Mouse (Mus musculus) gastrocnemius, postnatal 36 days (tissue): ENCODE measurements around the gene F830045P16Rik. TPM values are rescaled to one million over a fixed set of nuclear protein-coding genes. Genes with fewer than 3 reads are reported as not detected.
"Not testable (repeated sequence)": the region's sequence is repeated elsewhere in the genome, so short reads cannot be mapped to it uniquely, and the experiment has no call there.

Experiments used
- DNase-seq, 2 experiments: peaks; one replicate each; pipeline ENCODE4 v3.0.0; 2022
- intact Hi-C: fragments of 180-260 bp; cut with DNase I; formaldehyde crosslinking; loops from one replicate; pipeline ENCODE4 v1.15.1; 2025
- total RNA-seq, 2 experiments: library from RNA; stranded (reverse); gene quantifications; 2 replicates each; pipeline ENCODE4 v1.2.3; 2021

Gene F830045P16Rik
- total RNA-seq, 2 experiments from 2014 or later: not detected

- no peak for DNase-seq
- intact Hi-C loops: no loop called here
These were observed 22.6 kb downstream of the F830045P16Rik start for GRCm38 (mm10) chr2:129513546-129514400.

GRCm38 (mm10) chr2:129512147-129512546, 24.3 kb downstream of the F830045P16Rik start:
- DNase-seq, intact Hi-C loops: not testable (repeated sequence)

GRCm38 (mm10) chr2:129502641-129503040, 33.8 kb downstream of the F830045P16Rik start:
- intact Hi-C loops: loop anchor here (5.0 kb wide), 5 partner anchors 50 to 370 kb away; partner anchors contain the start of gene Sirpa
- peak; percentile 15 to 63 for DNase-seq

GRCm38 (mm10) chr2:129489496-129490285, 46.7 kb downstream of the F830045P16Rik start:
- DNase-seq: no peak
- intact Hi-C loops: no loop called here

- no peak for DNase-seq
- intact Hi-C loops: no loop called here
These were observed 53.3 kb downstream of the F830045P16Rik start for GRCm38 (mm10) chr2:129483150-129483549.

GRCm38 (mm10) chr2:129471905-129472304, 64.5 kb downstream of the F830045P16Rik start:
- no peak for DNase-seq
- intact Hi-C loops: no loop called here

- DNase-seq: no peak
- intact Hi-C loops: no loop called here
These were observed 65.6 kb downstream of the F830045P16Rik start for GRCm38 (mm10) chr2:129470839-129471238.

- intact Hi-C loops: not testable (repeated sequence)
These were observed 97.6 kb downstream of the F830045P16Rik start for GRCm38 (mm10) chr2:129438772-129439171.

GRCm38 (mm10) chr2:129435154-129435553, 101.2 kb downstream of the F830045P16Rik start:
- intact Hi-C loops: no loop called here
- no peak for DNase-seq

More at GRCm38 (mm10) chr2:129438772-129439171, 97.6 kb downstream of the F830045P16Rik start:
- DNase-seq: not testable (repeated sequence)

GRCm38 (mm10) chr2:129423741-129424140, 112.7 kb downstream of the F830045P16Rik start:
- intact Hi-C loops: no loop called here
- DNase-seq: no peak

- no peak for DNase-seq
- intact Hi-C loops: no loop called here
These were observed 115.4 kb downstream of the F830045P16Rik start for GRCm38 (mm10) chr2:129420897-129421561.

- intact Hi-C loops: no loop called here
- no peak for DNase-seq
These were observed 117.0 kb downstream of the F830045P16Rik start for GRCm38 (mm10) chr2:129419361-129419880.

- no peak for DNase-seq
- intact Hi-C loops: no loop called here
These were observed 121.8 kb downstream of the F830045P16Rik start for GRCm38 (mm10) chr2:129414593-129414992.

GRCm38 (mm10) chr2:129413488-129413887, 122.9 kb downstream of the F830045P16Rik start:
- intact Hi-C loops: no loop called here
- no peak for DNase-seq

GRCm38 (mm10) chr2:129411651-129412050, 124.8 kb downstream of the F830045P16Rik start:
- intact Hi-C loops: no loop called here

GRCm38 (mm10) chr2:129410344-129410743, 126.1 kb downstream of the F830045P16Rik start:
- DNase-seq: no peak
- intact Hi-C loops: no loop called here

More at GRCm38 (mm10) chr2:129411651-129412050, 124.8 kb downstream of the F830045P16Rik start:
- no peak for DNase-seq

GRCm38 (mm10) chr2:129408476-129408875, 127.9 kb downstream of the F830045P16Rik start:
- peak; percentile 45 to 52 for DNase-seq
- intact Hi-C loops: no loop called here
